Comparison of ENCODE assay signal across 25 mouse cellular contexts in the genomic region with DNA sequence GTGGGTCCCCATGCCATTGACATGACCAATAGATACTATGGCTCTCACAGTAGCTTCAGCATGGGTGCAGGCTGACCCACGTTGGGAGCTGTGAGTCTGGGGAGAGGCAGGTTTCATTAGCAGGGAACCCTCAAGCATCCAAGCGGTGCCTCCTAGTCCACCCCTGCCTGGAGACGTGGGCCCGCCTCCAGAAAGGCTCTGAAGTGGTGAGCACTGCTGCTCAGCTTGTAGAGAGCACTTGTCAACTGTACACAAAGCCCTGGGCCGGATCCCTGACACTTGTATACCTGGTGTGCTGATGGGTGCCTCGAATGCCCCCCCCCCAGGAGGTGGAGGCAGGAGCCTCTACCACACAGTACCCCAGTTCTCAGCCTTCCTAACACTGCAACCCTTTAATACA. TPM values are rescaled to one million over a fixed set of nuclear protein-coding genes. Genes with fewer than 3 reads are reported as not detected.
DNase-seq lines count a peak whose midpoint lies in the region; ATAC-seq and TF ChIP-seq lines count a peak whose summit lies in the region.
"Had no signal": no experiment of that assay in that cellular context is flagged by ENCODE, and none has a peak within 500 bp of the region (broad histone marks: within the 10 kb centered on the region; RNA-seq: fewer than 3 reads in every experiment).

No protein-coding gene starts in this region.

- ATAC-seq in lung, embryonic 15.5 days (ENCODE audit: borderline replicate concordance, extremely low read depth, low FRiP score, low TSS enrichment) = peak; percentile 66; the same call in 1 of the 2 replicates
- ATAC-seq: CD4-positive, CD25-positive, alpha-beta regulatory T cell, adult 4 months; forebrain, embryonic 16.5 days; intestine, embryonic 15.5 days had no signal

- no peaks in the 10 kb centered on the region for H3K27me3 ChIP-seq in heart, embryonic 10.5 days (ENCODE audit: insufficient read depth, poor library complexity, severe bottlenecking)
- no peaks in the 10 kb centered on the region for H3K27me3 ChIP-seq in lung, embryonic 15.5 days
- H3K27me3 ChIP-seq: hindbrain, embryonic 15.5 days; intestine, embryonic 15.5 days; limb, embryonic 15.5 days had no signal

- TF ChIP-seq CTCF in lung, adult 2 months (IDR thresholded peaks at IDR 0.05; ENCODE audit: insufficient read depth, low read length) = no peak

- H3K4me1 ChIP-seq in heart, embryonic 10.5 days = peaks cover 100% of the 10 kb centered on the region
- H3K4me1 ChIP-seq in lung, adult 2 months (ENCODE audit: control insufficient read depth, insufficient read depth, low read length) = peaks cover 7% of the 10 kb centered on the region; the same call in 1 of the 2 replicates
- peaks cover 35% of the 10 kb centered on the region for H3K4me1 ChIP-seq in lung, embryonic 15.5 days

- no peaks in the 10 kb centered on the region for H3K9me3 ChIP-seq in heart, embryonic 10.5 days
- no peaks in the 10 kb centered on the region for H3K9me3 ChIP-seq in lung, embryonic 15.5 days
- H3K9me3 ChIP-seq: hindbrain, embryonic 15.5 days; intestine, embryonic 15.5 days; limb, embryonic 15.5 days had no signal

- H3K9ac ChIP-seq in lung, embryonic 15.5 days = no peak overlapping the region
- H3K9ac ChIP-seq: hindbrain, embryonic 15.5 days; intestine, embryonic 15.5 days; limb, embryonic 15.5 days had no signal

- DNase-seq in heart, embryonic 10.5 days (ENCODE audit: low spot score) = no peak
- DNase-seq in heart, postnatal 25 days (ENCODE audit: low spot score) = no peak
- DNase-seq in lung, adult 18-20 months = peak; percentile 68 to 73
- no peak for DNase-seq in lung, adult 2 months
- no peak for DNase-seq in B cell, adult 2 months
- DNase-seq in left cerebral cortex, postnatal 36 days (ENCODE audit: low spot score in 2 of 2) = no peak
- no peak for DNase-seq in adrenal gland, adult 2 months
- DNase-seq: adrenal gland, postnatal 25 days; cerebellum, adult 11-12 months; cerebellum, postnatal 14 days; gastrocnemius, postnatal 36 days; heart, postnatal 36 days; kidney, adult 9 months; kidney, postnatal 25 days; right cerebral cortex, postnatal 4 days had no signal

- H3K4me2 ChIP-seq in lung, embryonic 15.5 days = no peak overlapping the region
- H3K4me2 ChIP-seq: hindbrain, embryonic 15.5 days; intestine, embryonic 15.5 days; limb, embryonic 15.5 days had no signal

- peak overlapping the region; percentile 81 for H3K27ac ChIP-seq in heart, embryonic 10.5 days
- H3K27ac ChIP-seq in lung, embryonic 15.5 days = peak overlapping the region; percentile 48
- H3K27ac ChIP-seq: intestine, embryonic 15.5 days; limb, embryonic 15.5 days had no signal

- no peak for TF ChIP-seq POLR2A in lung, adult 2 months (IDR thresholded peaks at IDR 0.05; ENCODE audit: borderline replicate concordance, extremely low read depth, low read depth, low read length)

- 0 out of 2 replicates have a peak overlapping the region, but pooled peaks have one; percentile 0 for H3K4me3 ChIP-seq in heart, embryonic 10.5 days
- H3K4me3 ChIP-seq in lung, adult 2 months (replicated peaks; ENCODE audit: extremely low read depth, low read depth, low read length) = no peak overlapping the region
- no peak overlapping the region for H3K4me3 ChIP-seq in lung, embryonic 15.5 days
- H3K4me3 ChIP-seq: hindbrain, embryonic 15.5 days; intestine, embryonic 15.5 days; limb, embryonic 15.5 days had no signal

- intact Hi-C loops in heart, postnatal 25 days (cut with DNase I) = no loop called here
- intact Hi-C loops in left cerebral cortex, postnatal 36 days (cut with DNase I) = no loop called here

- WGBS in heart, embryonic 10.5 days = 36% methylated on average over 6 of the region's 6 CpGs
- 64% methylated on average over 6 of the region's 6 CpGs for WGBS in lung, adult 2 months
- 47% methylated on average over 6 of the region's 6 CpGs for WGBS in lung, embryonic 15.5 days

- peaks cover 44% of the 10 kb centered on the region for H3K36me3 ChIP-seq in heart, embryonic 10.5 days
- no peaks in the 10 kb centered on the region for H3K36me3 ChIP-seq in lung, embryonic 15.5 days
- H3K36me3 ChIP-seq: hindbrain, embryonic 15.5 days; intestine, embryonic 15.5 days; limb, embryonic 15.5 days had no signal

RNA-seq across cellular contexts. Expression of a gene that starts 21.5 kb away (rescaled TPM):
- polyA plus RNA-seq in heart, embryonic 10.5 days (2016; fragmentation: Nextera tagmentation; extraction: Ambion mirVana) = 5.7 and 12.8 TPM in 2 replicates
- 10 to 100 TPM; 21.3 to 22.6 TPM for total RNA-seq in heart, postnatal 25 days (2021)
- 32.0 and 38.4 TPM in 2 replicates for polyA plus RNA-seq in lung, adult 2 months (2012; rRNA removed)
- 1.3 and 1.6 TPM in 2 replicates for polyA plus RNA-seq in lung, embryonic 15.5 days (2015; fragmentation: Nextera tagmentation; extraction: Ambion mirVana)
- total RNA-seq in left cerebral cortex, postnatal 36 days (2021) = 10 to 100 TPM; 33.9 to 35.3 TPM
- 10 to 100 TPM; 16.0 to 24.2 TPM for total RNA-seq in adrenal gland, adult 2 months (2021)
- polyA plus RNA-seq in adrenal gland, adult 2 months (2012; rRNA removed) = 37.4 and 60.4 TPM in 2 replicates

RNA-seq across cellular contexts. Expression of a gene that starts 57.1 kb away (rescaled TPM):
- not detected in 2 replicates for polyA plus RNA-seq in heart, embryonic 10.5 days (2016; fragmentation: Nextera tagmentation; extraction: Ambion mirVana)
- not detected for total RNA-seq in heart, postnatal 25 days (2021)
- polyA plus RNA-seq in lung, adult 2 months (2012; rRNA removed) = not detected in 2 replicates
- not detected in 2 replicates for polyA plus RNA-seq in lung, embryonic 15.5 days (2015; fragmentation: Nextera tagmentation; extraction: Ambion mirVana)
- total RNA-seq in left cerebral cortex, postnatal 36 days (2021) = 1 to 10 TPM; 8.0 to 9.2 TPM
- total RNA-seq in adrenal gland, adult 2 months (2021) = not detected
- not detected in 2 replicates for polyA plus RNA-seq in adrenal gland, adult 2 months (2012; rRNA removed)
- total RNA-seq: adrenal gland, postnatal 25 days; ES-E14; gastrocnemius, postnatal 36 days; heart, postnatal 36 days had no signal
- polyA plus RNA-seq: activated CD4-positive, CD25-positive, alpha-beta regulatory T cell, adult 4 months; CD4-positive, CD25-positive, alpha-beta regulatory T cell, adult 4 months; embryonic facial prominence, embryonic 14.5 days; forebrain, embryonic 16.5 days; intestine, embryonic 15.5 days; neural tube, embryonic 11.5 days had no signal

Comparison
In these comparisons a context has a peak if more than half of its experiments do, and no peak if none do; other contexts are left out.
1. DNase-seq: peak in lung, adult 18-20 months (2 of 2); none in heart, embryonic 10.5 days (single experiment), heart, postnatal 25 days (single experiment), lung, adult 2 months (single experiment), B cell, adult 2 months (0 of 2), left cerebral cortex, postnatal 36 days (0 of 2) and adrenal gland, adult 2 months (single experiment).